Mouse (Mus musculus): Measurements from ENCODE around the gene Cyp2s1.

DNA sequence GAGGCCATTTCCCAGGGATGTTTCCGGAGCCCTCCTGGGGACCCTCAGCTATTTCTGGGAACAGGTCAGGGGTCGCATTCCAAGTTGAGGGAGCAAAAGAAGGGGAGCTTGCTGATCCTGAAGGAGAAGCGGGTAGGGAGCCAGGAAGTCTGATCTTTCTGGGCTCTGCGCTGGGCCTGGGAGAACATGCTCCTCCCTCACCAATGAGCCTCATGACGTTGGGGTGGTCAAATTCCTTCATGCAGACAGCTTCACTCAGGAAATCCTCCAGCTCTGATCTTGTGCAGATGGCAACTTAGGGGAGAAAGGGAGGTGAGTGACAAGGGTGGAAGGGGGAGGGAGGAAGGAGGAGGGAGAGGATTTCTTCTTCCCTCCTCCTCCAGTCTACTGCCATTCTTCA lies 52.5 kb downstream of the Cyp2s1 start:
- no peak for TF ChIP-seq GATA1 (IDR thresholded peaks at IDR 0.05; ENCODE audit: low read length)
- TF ChIP-seq TAL1 (IDR thresholded peaks at IDR 0.05; ENCODE audit: low read length): no peak

Measured in erythroblast, embryonic 14.5 days (primary cell).